Mouse (Mus musculus): ENCODE results near the gene Atp13a4. TPM values are rescaled to one million over a fixed set of nuclear protein-coding genes. Genes with fewer than 3 reads are reported as not detected.

The Atp13a4 gene
- polyA plus RNA-seq, 1 experiment from 2014 or later: not detected

GRCm38 (mm10) chr16:29559667-29560066 is 15.0 kb upstream of the Atp13a4 start:
- no peak overlapping the region for H3K9ac ChIP-seq (replicated peaks; ENCODE audit: low read length)
- no peaks in the 10 kb centered on the region for H3K27me3 ChIP-seq (ENCODE audit: control insufficient read depth, insufficient read depth, low read length)
- H3K4me3 ChIP-seq (ENCODE audit: low read depth, low read length): no peak overlapping the region
- no peaks in the 10 kb centered on the region for H3K9me3 ChIP-seq (replicated peaks; ENCODE audit: control insufficient read depth, low read length)
- H3K27ac ChIP-seq (replicated peaks; ENCODE audit: low read depth, low read length): no peak overlapping the region
- DNase-seq (ENCODE audit: low spot score) (no peak), ATAC-seq (replicated peaks; ENCODE audit: insufficient number of reproducible peaks, low FRiP score, low TSS enrichment, low read depth) (no peak)
- WGBS: 82% methylated on average over 5 of the region's 5 CpGs
- H3K4me1 ChIP-seq (ENCODE audit: control insufficient read depth, insufficient read depth, low read length): no peaks in the 10 kb centered on the region
- H3K4me2 ChIP-seq (ENCODE audit: low read depth, low read length): no peak overlapping the region
- no peaks in the 10 kb centered on the region for H3K36me3 ChIP-seq (replicated peaks; ENCODE audit: control insufficient read depth, insufficient read depth, low read depth, low read length)

DNA sequence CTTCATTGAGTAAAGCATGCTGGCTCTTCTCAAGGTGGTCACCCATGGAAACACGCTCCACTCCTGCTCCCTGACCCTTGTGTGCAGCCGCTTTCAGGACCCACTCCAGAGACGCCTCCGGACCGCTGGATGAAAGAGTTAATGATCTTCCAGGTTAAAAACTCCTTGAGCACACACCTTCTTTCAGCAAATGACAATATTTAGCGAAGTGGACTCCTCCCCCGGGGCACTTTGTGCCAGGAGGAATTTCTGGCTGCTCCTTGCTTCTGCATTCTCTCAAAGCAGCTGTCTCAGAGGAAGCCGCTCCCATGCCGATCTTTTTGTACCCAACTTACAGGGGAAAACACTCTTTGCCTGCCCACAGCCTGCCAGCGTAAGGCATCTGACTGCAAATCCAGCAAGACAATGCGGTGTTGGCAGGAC is 3.4 kb downstream of the Atp13a4 start:
- ATAC-seq (replicated peaks; ENCODE audit: insufficient number of reproducible peaks, low FRiP score, low TSS enrichment, low read depth) (no peak), DNase-seq (ENCODE audit: low spot score) (no peak)
- Histone ChIP-seq H3K4me1 (ENCODE audit: control insufficient read depth, insufficient read depth, low read length) (no peaks in the 10 kb centered on the region), H3K9ac (replicated peaks; ENCODE audit: low read length) (no peak overlapping the region), H3K4me2 (ENCODE audit: low read depth, low read length) (no peak overlapping the region), H3K36me3 (replicated peaks; ENCODE audit: control insufficient read depth, insufficient read depth, low read depth, low read length) (no peaks in the 10 kb centered on the region), H3K27me3 (ENCODE audit: control insufficient read depth, insufficient read depth, low read length) (no peaks in the 10 kb centered on the region), H3K9me3 (replicated peaks; ENCODE audit: control insufficient read depth, low read length) (no peaks in the 10 kb centered on the region), H3K4me3 (ENCODE audit: low read depth, low read length) (no peak overlapping the region), H3K27ac (replicated peaks; ENCODE audit: low read depth, low read length) (no peak overlapping the region)
- 77% methylated on average over 11 of the region's 11 CpGs for WGBS

DNA sequence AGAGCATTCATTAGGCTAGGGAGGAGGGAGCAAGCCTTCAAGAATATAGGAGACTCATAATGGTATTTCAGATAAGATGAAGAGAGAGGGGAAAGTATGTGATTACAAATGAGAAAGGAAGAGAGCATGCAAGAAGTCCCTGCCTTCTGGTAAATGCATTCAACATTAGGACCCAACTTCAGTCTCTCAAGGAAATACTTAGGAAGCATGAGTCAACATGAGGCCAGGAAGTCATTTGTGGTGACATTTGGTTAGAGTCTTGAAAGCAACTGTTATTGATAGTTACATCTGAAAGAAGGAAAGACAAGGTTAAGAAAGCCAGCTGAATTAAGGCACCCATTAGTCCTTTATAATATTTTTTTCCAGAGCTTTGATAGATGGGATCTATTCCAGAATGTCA is 4.8 kb downstream of the Atp13a4 start:
- Histone ChIP-seq H3K27me3 (ENCODE audit: control insufficient read depth, insufficient read depth, low read length) (no peaks in the 10 kb centered on the region), H3K4me3 (ENCODE audit: low read depth, low read length) (no peak overlapping the region), H3K4me2 (ENCODE audit: low read depth, low read length) (no peak overlapping the region), H3K27ac (replicated peaks; ENCODE audit: low read depth, low read length) (no peak overlapping the region), H3K9ac (replicated peaks; ENCODE audit: low read length) (no peak overlapping the region), H3K4me1 (ENCODE audit: control insufficient read depth, insufficient read depth, low read length) (no peaks in the 10 kb centered on the region), H3K36me3 (replicated peaks; ENCODE audit: control insufficient read depth, insufficient read depth, low read depth, low read length) (no peaks in the 10 kb centered on the region), H3K9me3 (replicated peaks; ENCODE audit: control insufficient read depth, low read length) (no peaks in the 10 kb centered on the region)
- DNase-seq (ENCODE audit: low spot score) (no peak), ATAC-seq (replicated peaks; ENCODE audit: insufficient number of reproducible peaks, low FRiP score, low TSS enrichment, low read depth) (no peak)

- no peaks in the 10 kb centered on the region for H3K4me1 ChIP-seq (ENCODE audit: control insufficient read depth, insufficient read depth, low read length)
- no peak for DNase-seq (ENCODE audit: low spot score)
- no peak overlapping the region for H3K9ac ChIP-seq (replicated peaks; ENCODE audit: low read length)
- no peaks in the 10 kb centered on the region for H3K9me3 ChIP-seq (replicated peaks; ENCODE audit: control insufficient read depth, low read length)
- H3K36me3 ChIP-seq (replicated peaks; ENCODE audit: control insufficient read depth, insufficient read depth, low read depth, low read length): no peaks in the 10 kb centered on the region
- no peak overlapping the region for H3K4me3 ChIP-seq (ENCODE audit: low read depth, low read length)
- 82% methylated on average over 15 of the region's 15 CpGs for WGBS
- no peak for ATAC-seq (replicated peaks; ENCODE audit: insufficient number of reproducible peaks, low FRiP score, low TSS enrichment, low read depth)
- H3K27ac ChIP-seq (replicated peaks; ENCODE audit: low read depth, low read length): no peak overlapping the region
- no peak overlapping the region for H3K4me2 ChIP-seq (ENCODE audit: low read depth, low read length)
- no peaks in the 10 kb centered on the region for H3K27me3 ChIP-seq (ENCODE audit: control insufficient read depth, insufficient read depth, low read length)
Observed at GRCm38 (mm10) chr16:29536411-29537204, 8.1 kb downstream of the Atp13a4 start.

- Histone ChIP-seq H3K9ac (replicated peaks; ENCODE audit: low read length) (no peak overlapping the region), H3K4me2 (ENCODE audit: low read depth, low read length) (no peak overlapping the region), H3K27ac (replicated peaks; ENCODE audit: low read depth, low read length) (no peak overlapping the region), H3K4me3 (ENCODE audit: low read depth, low read length) (no peak overlapping the region), H3K36me3 (replicated peaks; ENCODE audit: control insufficient read depth, insufficient read depth, low read depth, low read length) (no peaks in the 10 kb centered on the region), H3K9me3 (replicated peaks; ENCODE audit: control insufficient read depth, low read length) (no peaks in the 10 kb centered on the region), H3K4me1 (ENCODE audit: control insufficient read depth, insufficient read depth, low read length) (no peaks in the 10 kb centered on the region), H3K27me3 (ENCODE audit: control insufficient read depth, insufficient read depth, low read length) (no peaks in the 10 kb centered on the region)
- 87% methylated on average over 4 of the region's 4 CpGs for WGBS
- DNase-seq (ENCODE audit: low spot score) (no peak), ATAC-seq (replicated peaks; ENCODE audit: insufficient number of reproducible peaks, low FRiP score, low TSS enrichment, low read depth) (no peak)
Observed at GRCm38 (mm10) chr16:29535866-29536265, 8.8 kb downstream of the Atp13a4 start.

DNA sequence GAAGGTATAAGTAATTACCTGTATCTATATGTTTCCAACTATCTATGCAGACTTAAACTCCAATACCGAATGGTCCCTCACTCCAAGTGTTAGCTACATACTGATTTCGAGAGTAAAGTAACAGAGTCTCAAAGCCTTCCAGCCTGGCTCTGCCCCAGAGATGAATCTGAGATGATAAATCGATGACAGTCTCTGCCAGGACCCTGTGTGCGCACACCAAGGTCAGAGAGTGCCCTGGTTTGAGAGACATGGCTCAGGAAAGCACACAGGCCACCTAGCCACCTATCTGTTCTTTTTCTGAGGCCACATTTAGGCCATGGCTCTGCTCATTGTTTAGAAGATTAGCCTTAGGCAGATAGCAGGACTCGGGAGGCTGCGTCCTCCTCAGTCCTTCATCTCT is 11.0 kb downstream of the Atp13a4 start:
- Histone ChIP-seq H3K36me3 (replicated peaks; ENCODE audit: control insufficient read depth, insufficient read depth, low read depth, low read length) (no peaks in the 10 kb centered on the region), H3K9ac (replicated peaks; ENCODE audit: low read length) (no peak overlapping the region), H3K27me3 (ENCODE audit: control insufficient read depth, insufficient read depth, low read length) (no peaks in the 10 kb centered on the region), H3K27ac (replicated peaks; ENCODE audit: low read depth, low read length) (no peak overlapping the region), H3K4me1 (ENCODE audit: control insufficient read depth, insufficient read depth, low read length) (no peaks in the 10 kb centered on the region), H3K4me2 (ENCODE audit: low read depth, low read length) (no peak overlapping the region), H3K9me3 (replicated peaks; ENCODE audit: control insufficient read depth, low read length) (no peaks in the 10 kb centered on the region), H3K4me3 (ENCODE audit: low read depth, low read length) (no peak overlapping the region)
- WGBS: 75% methylated on average over 6 of the region's 6 CpGs
- ATAC-seq (replicated peaks; ENCODE audit: insufficient number of reproducible peaks, low FRiP score, low TSS enrichment, low read depth) (no peak), DNase-seq (ENCODE audit: low spot score) (no peak)

- Histone ChIP-seq H3K9me3 (replicated peaks; ENCODE audit: control insufficient read depth, low read length) (no peaks in the 10 kb centered on the region), H3K9ac (replicated peaks; ENCODE audit: low read length) (no peak overlapping the region), H3K27ac (replicated peaks; ENCODE audit: low read depth, low read length) (no peak overlapping the region), H3K4me2 (ENCODE audit: low read depth, low read length) (no peak overlapping the region), H3K4me3 (ENCODE audit: low read depth, low read length) (no peak overlapping the region), H3K36me3 (replicated peaks; ENCODE audit: control insufficient read depth, insufficient read depth, low read depth, low read length) (no peaks in the 10 kb centered on the region), H3K4me1 (ENCODE audit: control insufficient read depth, insufficient read depth, low read length) (no peaks in the 10 kb centered on the region), H3K27me3 (ENCODE audit: control insufficient read depth, insufficient read depth, low read length) (no peaks in the 10 kb centered on the region)
- no peak for DNase-seq (ENCODE audit: low spot score)
- no peak for ATAC-seq (replicated peaks; ENCODE audit: insufficient number of reproducible peaks, low FRiP score, low TSS enrichment, low read depth)
- WGBS: 94% methylated on average over 6 of the region's 6 CpGs
Observed at GRCm38 (mm10) chr16:29527085-29527484, 17.6 kb downstream of the Atp13a4 start.

DNA sequence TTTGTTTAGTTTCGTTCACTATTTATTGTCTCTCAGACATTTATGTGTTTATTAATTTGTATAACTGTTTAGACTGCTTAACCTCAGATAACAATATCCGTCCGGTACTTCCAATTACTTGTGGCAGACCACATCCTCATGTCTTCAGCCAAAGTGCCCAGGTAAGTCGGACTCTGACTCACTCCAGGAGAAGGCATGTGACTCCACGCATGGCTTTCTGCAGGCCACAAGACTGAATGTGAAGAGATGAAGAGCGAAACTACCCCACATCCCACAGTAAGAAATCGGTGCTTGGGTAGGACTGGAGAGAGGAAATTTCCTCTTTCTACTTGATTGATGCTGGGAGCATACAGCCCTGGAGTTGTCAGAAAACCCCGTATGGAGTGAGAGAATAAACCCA is 18.1 kb downstream of the Atp13a4 start:
- DNase-seq (ENCODE audit: low spot score) (no peak), ATAC-seq (replicated peaks; ENCODE audit: insufficient number of reproducible peaks, low FRiP score, low TSS enrichment, low read depth) (no peak)
- H3K27me3 ChIP-seq (ENCODE audit: control insufficient read depth, insufficient read depth, low read length): no peaks in the 10 kb centered on the region
- H3K4me1 ChIP-seq (ENCODE audit: control insufficient read depth, insufficient read depth, low read length): no peaks in the 10 kb centered on the region
- no peak overlapping the region for H3K9ac ChIP-seq (replicated peaks; ENCODE audit: low read length)
- H3K9me3 ChIP-seq (replicated peaks; ENCODE audit: control insufficient read depth, low read length): no peaks in the 10 kb centered on the region
- no peak overlapping the region for H3K4me2 ChIP-seq (ENCODE audit: low read depth, low read length)
- H3K4me3 ChIP-seq (ENCODE audit: low read depth, low read length): no peak overlapping the region
- no peak overlapping the region for H3K27ac ChIP-seq (replicated peaks; ENCODE audit: low read depth, low read length)
- no peaks in the 10 kb centered on the region for H3K36me3 ChIP-seq (replicated peaks; ENCODE audit: control insufficient read depth, insufficient read depth, low read depth, low read length)
- 87% methylated on average over 8 of the region's 8 CpGs for WGBS

Measured in embryonic facial prominence, embryonic 11.5 days (tissue).